19 mouse cellular contexts compared by ENCODE assay signal in the genomic region with DNA sequence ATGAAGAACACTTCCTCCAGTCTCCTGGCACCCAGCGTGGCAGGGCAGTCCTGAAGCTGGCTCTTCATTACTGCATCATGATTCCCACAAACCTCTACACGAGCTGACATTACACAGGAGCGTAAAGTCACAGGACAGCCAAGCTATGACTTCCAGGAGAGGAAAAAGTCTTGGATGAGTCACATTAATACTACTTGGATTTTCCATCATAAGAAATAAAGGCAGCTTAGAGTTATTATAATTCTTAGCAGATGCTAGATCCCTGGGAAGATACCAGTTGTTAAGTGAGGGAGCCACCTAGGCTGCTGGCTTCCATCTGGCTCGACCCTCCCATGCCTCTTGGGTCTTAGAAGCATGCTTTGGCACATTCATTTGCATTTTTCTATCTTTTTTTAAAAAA. TPM values are rescaled to one million over a fixed set of nuclear protein-coding genes. Genes with fewer than 3 reads are reported as not detected.
DNase-seq lines count a peak whose midpoint lies in the region; ATAC-seq and TF ChIP-seq lines count a peak whose summit lies in the region.
"Had no signal": no experiment of that assay in that cellular context is flagged by ENCODE, and none has a peak within 500 bp of the region (broad histone marks: within the 10 kb centered on the region; RNA-seq: fewer than 3 reads in every experiment).

No protein-coding gene starts in this region.

- peak; percentile 0 for DNase-seq in adrenal gland, postnatal 14 days
- DNase-seq in adrenal gland, adult 18-20 months (ENCODE audit: low spot score in 2 of 2): no peak
- peak; percentile 2 for DNase-seq in kidney, adult 18-20 months
- no peak for DNase-seq in kidney, adult 9 months
- DNase-seq in liver, embryonic 13.5 days: no peak
- no peak for DNase-seq in embryo, embryonic 9.5 days (ENCODE audit: extremely low spot score)
- no peak for DNase-seq in cerebellum, adult 2 months
- DNase-seq: adrenal gland, postnatal 36 days; cerebellum, adult 9-10 months; forebrain, postnatal 0 days; heart, adult 18-20 months; kidney, adult 8-10 months; kidney, postnatal 36 days; lung, postnatal 10 days had no signal

- WGBS in liver, embryonic 13.5 days (ENCODE audit: insufficient replicate concordance): 81% methylated on average over 4 of the region's 4 CpGs
- 82% methylated on average over 4 of the region's 4 CpGs for WGBS in midbrain, embryonic 13.5 days
- WGBS in cerebellum, adult 2 months: 54% methylated on average over 4 of the region's 4 CpGs

- no peaks in the 10 kb centered on the region for H3K9me3 ChIP-seq in liver, embryonic 13.5 days (replicated peaks)
- no peaks in the 10 kb centered on the region for H3K9me3 ChIP-seq in midbrain, embryonic 13.5 days
- H3K9me3 ChIP-seq: hindbrain, embryonic 15.5 days; limb, embryonic 15.5 days; midbrain, embryonic 15.5 days; stomach, embryonic 15.5 days had no signal

- peaks cover 44% of the 10 kb centered on the region for H3K36me3 ChIP-seq in liver, embryonic 13.5 days
- no peaks in the 10 kb centered on the region for H3K36me3 ChIP-seq in midbrain, embryonic 13.5 days
- H3K36me3 ChIP-seq: hindbrain, embryonic 15.5 days; limb, embryonic 15.5 days; midbrain, embryonic 15.5 days; stomach, embryonic 15.5 days had no signal

- ATAC-seq in liver, embryonic 13.5 days (ENCODE audit: low read depth): no peak
- ATAC-seq in midbrain, embryonic 13.5 days: no peak
- ATAC-seq: forebrain, postnatal 0 days; midbrain, embryonic 15.5 days had no signal

- peak overlapping the region; percentile 87 for H3K9ac ChIP-seq in liver, embryonic 13.5 days
- H3K9ac ChIP-seq in midbrain, embryonic 13.5 days (replicated peaks): no peak overlapping the region
- H3K9ac ChIP-seq: forebrain, postnatal 0 days; hindbrain, embryonic 15.5 days; limb, embryonic 15.5 days; midbrain, embryonic 15.5 days; stomach, embryonic 15.5 days had no signal

- no peak for TF ChIP-seq POLR2A in cerebellum, adult 2 months (IDR thresholded peaks at IDR 0.05; ENCODE audit: borderline replicate concordance, insufficient read depth, low read length)

- H3K4me1 ChIP-seq in liver, embryonic 13.5 days (replicated peaks): peaks cover 80% of the 10 kb centered on the region
- H3K4me1 ChIP-seq in midbrain, embryonic 13.5 days (replicated peaks): peaks cover 14% of the 10 kb centered on the region
- peaks cover 11% of the 10 kb centered on the region; the same call in 1 of the 2 replicates for H3K4me1 ChIP-seq in cerebellum, adult 2 months (ENCODE audit: control insufficient read depth, insufficient read depth, low read length)

- peak overlapping the region; percentile 100 for H3K27ac ChIP-seq in liver, embryonic 13.5 days
- no peak overlapping the region for H3K27ac ChIP-seq in midbrain, embryonic 13.5 days
- H3K27ac ChIP-seq in cerebellum, adult 2 months (ENCODE audit: insufficient read depth, low read length): no peak overlapping the region
- H3K27ac ChIP-seq: hindbrain, embryonic 15.5 days; limb, embryonic 15.5 days; midbrain, embryonic 15.5 days; stomach, embryonic 15.5 days had no signal

- H3K4me3 ChIP-seq in liver, embryonic 13.5 days (replicated peaks): peak overlapping the region; percentile 81
- H3K4me3 ChIP-seq in midbrain, embryonic 13.5 days (replicated peaks): no peak overlapping the region
- H3K4me3 ChIP-seq in cerebellum, adult 2 months (replicated peaks; ENCODE audit: insufficient read depth, low read depth, low read length): no peak overlapping the region
- H3K4me3 ChIP-seq: hindbrain, embryonic 15.5 days; limb, embryonic 15.5 days; midbrain, embryonic 15.5 days; stomach, embryonic 15.5 days had no signal

- H3K27me3 ChIP-seq in liver, embryonic 13.5 days: peaks cover 5% of the 10 kb centered on the region
- H3K27me3 ChIP-seq in midbrain, embryonic 13.5 days: peaks cover 22% of the 10 kb centered on the region
- no peaks in the 10 kb centered on the region for H3K27me3 ChIP-seq in cerebellum, adult 2 months (ENCODE audit: control insufficient read depth, insufficient read depth, low read length)
- H3K27me3 ChIP-seq: limb, embryonic 15.5 days; stomach, embryonic 15.5 days had no signal

- TF ChIP-seq CTCF in cerebellum, adult 2 months (IDR thresholded peaks at IDR 0.05; ENCODE audit: borderline replicate concordance, insufficient read depth, low read depth, low read length): no peak

- H3K4me2 ChIP-seq in liver, embryonic 13.5 days: peak overlapping the region; percentile 78
- H3K4me2 ChIP-seq in midbrain, embryonic 13.5 days (replicated peaks): no peak overlapping the region
- H3K4me2 ChIP-seq: hindbrain, embryonic 15.5 days; limb, embryonic 15.5 days; midbrain, embryonic 15.5 days; stomach, embryonic 15.5 days had no signal

RNA-seq across cellular contexts. Expression of a gene that starts 3.3 kb away (rescaled TPM):
- 69.7 and 75.6 TPM in 2 replicates for total RNA-seq in adrenal gland, postnatal 14 days (2021)
- total RNA-seq in adrenal gland, adult 18-20 months (2021): 10 to 100 TPM; 71.3 to 93.4 TPM
- 337 and 409 TPM in 2 replicates for polyA plus RNA-seq in liver, embryonic 13.5 days (2015; fragmentation: Nextera tagmentation; extraction: Ambion mirVana)
- polyA plus RNA-seq in midbrain, embryonic 13.5 days (2015; fragmentation: Nextera tagmentation; extraction: Ambion mirVana): 80.2 and 83.6 TPM in 2 replicates
- polyA plus RNA-seq in cerebellum, adult 2 months (2012; rRNA removed): 272 and 279 TPM in 2 replicates

RNA-seq across cellular contexts. Expression of a gene that starts 40.6 kb away (rescaled TPM):
- total RNA-seq in adrenal gland, postnatal 14 days (2021): 56.9 and 59.4 TPM in 2 replicates
- total RNA-seq in adrenal gland, adult 18-20 months (2021): 10 to 100 TPM; 70.5 to 94.4 TPM
- 85.4 and 92.0 TPM in 2 replicates for polyA plus RNA-seq in liver, embryonic 13.5 days (2015; fragmentation: Nextera tagmentation; extraction: Ambion mirVana)
- polyA plus RNA-seq in midbrain, embryonic 13.5 days (2015; fragmentation: Nextera tagmentation; extraction: Ambion mirVana): 27.9 and 28.1 TPM in 2 replicates
- polyA plus RNA-seq in cerebellum, adult 2 months (2012; rRNA removed): 42.5 and 45.0 TPM in 2 replicates

Comparison
In these comparisons a context has a peak if more than half of its experiments do, and no peak if none do; other contexts are left out.
1. DNase-seq: peak in adrenal gland, postnatal 14 days (single experiment) and kidney, adult 18-20 months (single experiment); none in adrenal gland, adult 18-20 months (0 of 2), kidney, adult 9 months (single experiment), liver, embryonic 13.5 days (single experiment), embryo, embryonic 9.5 days (single experiment) and cerebellum, adult 2 months (0 of 2).